Mouse (Mus musculus): ENCODE results near the gene Pgap3. TPM values are rescaled to one million over a fixed set of nuclear protein-coding genes. Genes with fewer than 3 reads are reported as not detected.

The Pgap3 gene
- 1.6 and 3.1 TPM in 2 replicates for total RNA-seq (2017)

DNA sequence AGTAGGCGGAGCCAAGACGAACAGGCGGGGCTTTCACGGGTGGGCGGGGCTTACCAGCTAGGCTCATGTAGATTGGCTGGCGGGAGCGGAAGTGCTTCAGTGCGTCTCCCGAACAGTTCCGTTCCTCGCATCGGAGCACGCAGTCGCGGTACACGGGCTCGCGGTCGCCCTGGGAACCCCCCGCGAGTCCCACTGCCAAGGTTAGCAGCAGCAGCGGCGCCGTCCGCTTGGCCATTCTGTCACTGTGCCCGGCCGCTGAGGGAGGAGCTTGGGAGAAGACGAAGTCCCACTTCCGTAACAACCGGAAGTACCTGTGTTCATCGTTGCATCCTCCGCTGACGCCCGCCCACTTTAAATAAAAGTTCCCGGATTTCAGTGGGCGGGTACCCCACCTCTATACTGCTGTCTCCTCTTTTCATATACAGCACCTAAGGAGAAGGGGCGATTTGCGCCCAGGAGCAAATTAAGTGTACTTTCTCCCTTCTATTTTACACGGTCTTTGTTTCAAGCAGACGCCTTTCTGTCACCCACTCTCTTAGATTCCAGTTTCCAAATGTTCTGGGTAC lies at the start of gene Pgap3:
Pgap3 (minus strand) TSS at position 330 of the 566 bp plus-strand sequence.
- ATAC-seq (ENCODE audit: extremely low read depth, insufficient number of reproducible peaks, low FRiP score, poor library complexity, severe bottlenecking), result peak; percentile 81

GRCm38 (mm10) chr11:98449419-98449818 lies 49.1 kb upstream of the Pgap3 start:
- ATAC-seq (ENCODE audit: extremely low read depth, insufficient number of reproducible peaks, low FRiP score, poor library complexity, severe bottlenecking), result no peak

- no peak for ATAC-seq (ENCODE audit: extremely low read depth, insufficient number of reproducible peaks, low FRiP score, poor library complexity, severe bottlenecking)
These were observed 48.0 kb upstream of the Pgap3 start for GRCm38 (mm10) chr11:98448191-98448790.

GRCm38 (mm10) chr11:98447475-98447834 lies 47.2 kb upstream of the Pgap3 start:
- ATAC-seq (ENCODE audit: extremely low read depth, insufficient number of reproducible peaks, low FRiP score, poor library complexity, severe bottlenecking), result no peak

DNA sequence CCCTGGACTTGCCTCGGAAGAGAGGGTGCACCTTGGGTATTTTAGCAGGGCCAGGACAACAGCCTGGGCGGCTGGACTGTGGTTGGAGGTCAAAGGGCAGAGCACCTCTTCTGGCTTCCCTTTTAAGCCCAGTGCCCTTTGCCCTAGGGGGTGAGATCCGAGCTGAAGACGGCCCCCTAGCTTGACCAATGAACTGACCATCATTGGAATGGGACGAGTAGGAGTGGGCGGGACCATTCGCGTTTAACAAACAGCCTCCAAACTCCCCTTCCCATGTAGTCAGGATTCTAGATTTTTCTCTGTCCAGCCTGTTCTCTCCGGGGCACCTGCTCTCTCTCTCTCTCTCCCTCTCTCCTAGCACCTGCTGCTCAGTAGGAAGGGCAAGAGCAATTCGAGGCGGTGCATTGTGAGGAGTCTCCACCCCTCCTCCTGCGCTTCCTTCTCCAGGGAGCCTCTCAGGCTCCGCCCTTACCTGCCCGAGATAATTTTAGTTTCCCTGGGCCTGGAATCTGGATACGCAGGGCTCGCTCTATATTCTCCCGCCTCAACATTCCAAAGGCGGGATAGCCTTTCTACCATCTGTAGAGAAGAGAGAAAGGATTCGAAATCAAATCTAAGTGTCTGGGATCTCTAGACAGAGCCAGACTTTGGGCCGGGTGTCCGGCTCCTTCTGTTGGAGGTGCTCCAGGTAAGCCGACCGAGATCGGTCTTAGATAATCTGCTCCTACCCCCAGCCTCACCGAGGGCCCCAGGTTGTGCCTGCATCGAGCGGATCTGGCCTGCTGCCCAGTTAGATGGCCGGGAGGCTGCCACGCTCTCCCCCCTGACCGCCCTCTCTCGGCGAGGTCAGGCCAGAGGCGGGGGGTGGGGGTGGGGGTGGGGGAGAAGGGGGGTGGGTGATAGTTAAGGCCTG lies 46.5 kb upstream of the Pgap3 start:
- ATAC-seq (ENCODE audit: extremely low read depth, insufficient number of reproducible peaks, low FRiP score, poor library complexity, severe bottlenecking), result no peak

GRCm38 (mm10) chr11:98446213-98446561 lies 45.9 kb upstream of the Pgap3 start, which contains the start of gene Grb7:
Gene Grb7 (plus strand): TSS chr11:98446394.
- ATAC-seq (ENCODE audit: extremely low read depth, insufficient number of reproducible peaks, low FRiP score, poor library complexity, severe bottlenecking), result no peak

DNA sequence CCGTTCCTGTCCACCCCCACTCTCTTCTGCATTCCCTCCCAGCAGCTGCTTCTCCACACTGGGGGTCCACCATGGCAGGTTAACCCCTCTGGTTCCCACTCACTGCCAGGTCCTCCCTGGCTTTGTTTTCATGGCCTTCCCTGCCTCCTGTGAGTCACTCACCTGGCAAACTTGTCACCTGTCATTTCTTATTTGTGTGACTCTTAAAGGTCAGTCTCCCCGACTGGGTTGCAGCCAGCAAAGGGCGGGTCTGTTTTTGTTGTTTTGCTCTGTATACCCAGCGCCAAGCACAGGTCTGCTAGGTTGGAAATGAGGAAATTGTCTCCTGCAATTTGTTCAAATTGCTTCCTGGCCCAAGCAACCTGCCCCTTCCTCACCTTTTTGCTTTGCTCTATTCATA lies 45.4 kb upstream of the Pgap3 start:
- no peak for ATAC-seq (ENCODE audit: extremely low read depth, insufficient number of reproducible peaks, low FRiP score, poor library complexity, severe bottlenecking)

DNA sequence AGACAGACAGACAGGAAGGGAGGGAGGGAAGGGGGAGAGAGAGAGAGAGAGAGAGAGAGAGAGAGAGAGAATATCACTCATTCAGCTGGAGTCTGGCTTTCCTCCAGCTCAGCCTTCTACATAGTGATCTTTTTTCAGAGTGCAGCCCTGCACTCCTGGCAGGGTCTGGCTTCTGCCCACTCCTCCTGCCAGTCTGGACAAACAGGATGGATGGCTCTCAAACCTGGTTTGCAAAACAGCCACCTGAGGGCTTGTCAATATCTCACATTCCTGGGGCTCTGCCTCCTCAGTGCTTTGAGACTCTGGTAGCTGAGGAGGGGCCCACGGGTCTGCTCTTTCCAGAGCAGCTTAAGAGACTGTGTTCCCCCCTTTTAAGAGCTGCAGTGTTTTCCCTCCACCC lies 44.9 kb upstream of the Pgap3 start:
- ATAC-seq (ENCODE audit: extremely low read depth, insufficient number of reproducible peaks, low FRiP score, poor library complexity, severe bottlenecking), result no peak

- ATAC-seq (ENCODE audit: extremely low read depth, insufficient number of reproducible peaks, low FRiP score, poor library complexity, severe bottlenecking), result no peak
These were observed 43.4 kb upstream of the Pgap3 start for GRCm38 (mm10) chr11:98443688-98444087.

- ATAC-seq (ENCODE audit: extremely low read depth, insufficient number of reproducible peaks, low FRiP score, poor library complexity, severe bottlenecking), result peak; percentile 84
These were observed 38.3 kb upstream of the Pgap3 start, which contains the start of gene Mien1 for GRCm38 (mm10) chr11:98438331-98439158. Gene Mien1 (minus strand): TSS chr11:98438991.

GRCm38 (mm10) chr11:98437441-98437840 lies 37.2 kb upstream of the Pgap3 start:
- no peak for ATAC-seq (ENCODE audit: extremely low read depth, insufficient number of reproducible peaks, low FRiP score, poor library complexity, severe bottlenecking)

DNA sequence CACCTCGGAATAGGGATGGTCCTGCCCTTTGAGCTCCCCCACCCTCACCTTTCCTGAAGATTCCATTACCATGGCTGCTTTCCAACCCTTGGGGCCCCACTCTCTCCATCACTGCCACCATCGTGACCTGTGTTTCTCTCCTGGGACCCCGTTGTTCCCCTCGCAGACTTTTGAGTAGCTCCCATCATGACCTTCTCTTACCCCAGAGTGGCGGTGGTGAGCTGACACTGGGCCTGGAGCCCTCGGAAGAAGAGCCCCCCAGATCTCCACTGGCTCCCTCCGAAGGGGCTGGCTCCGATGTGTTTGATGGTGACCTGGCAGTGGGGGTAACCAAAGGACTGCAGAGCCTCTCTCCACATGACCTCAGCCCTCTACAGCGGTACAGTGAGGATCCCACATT lies 35.4 kb upstream of the Pgap3 start:
- no peak for ATAC-seq (ENCODE audit: extremely low read depth, insufficient number of reproducible peaks, low FRiP score, poor library complexity, severe bottlenecking)

DNA sequence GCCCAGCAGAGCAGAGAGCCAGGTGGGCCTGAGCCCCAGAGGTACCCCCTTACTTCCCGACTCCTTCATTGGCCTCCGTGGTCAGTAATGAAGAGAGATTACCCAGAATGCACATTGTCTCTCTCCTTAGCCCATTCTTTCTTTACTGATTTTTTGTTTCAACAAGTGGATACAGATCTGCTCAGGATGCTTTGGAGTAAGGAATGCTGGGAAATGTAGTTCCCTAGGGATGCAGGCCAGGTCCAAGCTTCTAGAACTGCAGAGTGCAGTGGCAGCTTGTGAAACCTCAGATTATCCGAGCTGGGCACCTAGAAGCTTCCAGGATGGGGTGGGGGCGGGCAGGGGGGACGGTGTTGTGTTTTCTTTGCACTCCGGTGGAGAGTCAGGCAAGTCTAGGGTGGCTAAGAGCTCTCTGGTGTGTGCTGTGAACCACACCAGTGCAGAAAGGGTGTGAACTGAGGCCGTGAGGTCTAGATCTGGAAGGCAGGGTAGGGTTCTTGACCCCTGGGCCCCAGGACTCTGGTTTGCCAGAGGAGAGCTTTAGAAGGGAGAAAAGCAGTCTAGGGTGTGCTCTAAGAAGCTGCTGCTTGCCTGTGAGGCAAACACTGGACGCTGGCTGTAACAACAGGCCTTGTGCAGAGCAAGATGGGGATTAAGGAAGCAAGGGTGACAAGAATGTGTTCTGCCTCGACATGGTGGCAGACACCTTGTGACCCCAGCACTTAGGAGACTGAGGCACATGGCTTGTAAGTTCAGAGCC lies 31.6 kb upstream of the Pgap3 start:
- no peak for ATAC-seq (ENCODE audit: extremely low read depth, insufficient number of reproducible peaks, low FRiP score, poor library complexity, severe bottlenecking)

GRCm38 (mm10) chr11:98428436-98428835 lies 28.1 kb upstream of the Pgap3 start:
- ATAC-seq (ENCODE audit: extremely low read depth, insufficient number of reproducible peaks, low FRiP score, poor library complexity, severe bottlenecking), result no peak

DNA sequence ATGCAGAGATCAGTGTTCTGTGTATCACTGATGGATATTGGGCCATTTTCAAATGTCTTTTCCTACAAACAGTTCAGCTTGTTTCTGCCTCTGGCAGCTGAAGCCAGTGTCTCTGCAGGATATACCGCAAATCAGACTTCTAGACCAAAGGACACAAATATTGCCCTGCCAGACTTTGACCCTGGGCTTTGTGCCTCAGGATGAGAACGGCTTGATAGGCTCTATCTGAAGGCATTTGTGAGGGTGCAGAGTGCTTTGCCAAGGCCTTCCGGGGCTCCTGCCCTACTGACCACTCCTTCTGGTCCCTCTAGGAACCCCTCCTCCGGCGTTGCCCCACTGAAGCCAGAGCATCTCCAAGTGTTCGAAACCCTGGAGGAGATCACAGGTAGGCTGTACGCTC lies 26.3 kb upstream of the Pgap3 start:
- no peak for ATAC-seq (ENCODE audit: extremely low read depth, insufficient number of reproducible peaks, low FRiP score, poor library complexity, severe bottlenecking)

DNA sequence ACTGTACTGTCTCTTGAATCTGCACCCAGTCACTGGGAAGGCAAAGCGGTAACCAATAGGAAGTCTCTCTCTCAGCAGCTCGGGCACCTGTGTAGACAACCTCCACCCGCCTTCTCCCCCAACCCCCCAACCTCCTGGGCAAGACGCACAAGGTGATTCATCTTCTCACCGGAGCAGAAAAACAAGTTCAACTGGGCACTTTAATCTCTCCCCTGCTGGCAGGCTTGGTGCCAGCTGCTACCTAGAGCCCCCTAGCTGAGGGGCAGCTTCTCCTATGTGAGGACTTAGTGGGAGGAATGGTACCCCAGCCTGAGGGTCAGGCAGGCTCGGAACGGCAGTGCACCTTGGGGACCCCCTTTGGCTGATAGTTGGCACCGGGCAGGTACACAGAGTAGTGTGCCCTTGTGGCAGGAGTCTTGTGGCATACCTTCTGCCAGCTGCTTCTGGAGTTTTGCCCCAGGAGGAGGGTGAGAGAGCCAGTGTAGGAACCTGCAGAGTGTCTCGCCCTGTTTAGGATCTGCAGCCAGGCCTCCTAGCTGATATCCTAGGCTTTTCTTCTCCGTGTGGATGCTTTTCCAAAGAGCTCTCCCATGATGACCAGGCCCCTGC lies 18.8 kb upstream of the Pgap3 start:
- no peak for ATAC-seq (ENCODE audit: extremely low read depth, insufficient number of reproducible peaks, low FRiP score, poor library complexity, severe bottlenecking)

DNA sequence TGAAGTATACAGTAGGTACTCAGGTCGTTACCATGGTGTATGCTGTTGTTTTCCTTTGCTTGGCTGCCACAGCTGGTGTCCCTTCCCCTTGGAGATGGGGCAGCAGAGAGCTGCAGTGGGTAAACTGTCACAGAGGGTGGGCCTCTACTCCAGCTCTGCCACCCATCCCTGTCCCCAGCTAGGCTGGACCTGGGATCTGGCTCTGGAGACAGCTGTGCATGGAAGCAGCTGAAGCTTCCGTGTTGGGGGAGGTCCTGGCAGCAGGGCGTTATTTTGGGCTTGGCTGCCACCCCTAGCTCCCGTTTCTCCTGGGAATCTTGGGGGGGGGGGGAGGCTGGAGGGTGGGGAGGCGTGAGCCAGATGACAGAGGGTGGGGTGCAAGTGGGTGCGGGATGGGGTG lies 18.0 kb upstream of the Pgap3 start:
- ATAC-seq (ENCODE audit: extremely low read depth, insufficient number of reproducible peaks, low FRiP score, poor library complexity, severe bottlenecking), result no peak

- ATAC-seq (ENCODE audit: extremely low read depth, insufficient number of reproducible peaks, low FRiP score, poor library complexity, severe bottlenecking), result no peak
These were observed 16.8 kb upstream of the Pgap3 start for GRCm38 (mm10) chr11:98417074-98417473.
